Mouse (Mus musculus) E14TG2a.4 (cell line): ENCODE data around the gene Dcpp2.
"Not testable (repeated sequence)": the region's sequence is repeated elsewhere in the genome, so short reads cannot be mapped to it uniquely, and the experiment has no call there.

Source experiments
- H3K27me3 ChIP-seq: 2 replicates; pipeline ENCODE4 v1.6.1; 2014; ENCODE audit warnings: low read length, control low read depth; ENCODE audit not compliant: insufficient read depth
- H3K36me3 ChIP-seq: 2 replicates; pipeline ENCODE4 v1.6.1; 2014; ENCODE audit warnings: low read length, control low read depth; ENCODE audit not compliant: insufficient read depth
- H3K4me1 ChIP-seq: replicated peaks from 2 replicates; pipeline ENCODE4 v1.6.1; 2014; ENCODE audit warnings: low read depth, low read length, control low read depth
- H3K4me3 ChIP-seq: replicated peaks from 2 replicates; pipeline ENCODE4 v1.5.1; 2014; ENCODE audit warnings: mild to moderate bottlenecking, low read length
- H3K9me3 ChIP-seq: 2 replicates; pipeline ENCODE4 v1.6.1; 2014; ENCODE audit warnings: low read length, control low read depth
- CTCF ChIP-seq: conservative IDR thresholded peaks from 2 replicates; pipeline ENCODE4 v1.5.1; 2014; ENCODE audit warnings: low read length
- NANOG ChIP-seq: IDR thresholded peaks from 2 replicates; pipeline ENCODE4 v1.6.1; 2014; ENCODE audit warnings: borderline replicate concordance, low read length, mixed read lengths
- POU5F1 ChIP-seq: IDR thresholded peaks from 2 replicates; pipeline ENCODE4 v1.6.1; 2014; ENCODE audit warnings: low read length, borderline replicate concordance

Dcpp2 gene

GRCm38 (mm10) chr17:23880576-23880975, at the start of gene Dcpp2, which contains the start of gene Dcpp1:
TSS of gene Dcpp2 (plus strand) at chr17:23880880.
TSS of gene Dcpp1 (plus strand) at chr17:23880876.
- not testable (repeated sequence) for H3K27me3 ChIP-seq, H3K4me1 ChIP-seq, H3K4me3 ChIP-seq, H3K36me3 ChIP-seq
- H3K9me3 ChIP-seq: peaks cover 44% of the 10 kb centered on the region

- H3K9me3 ChIP-seq: no peaks in the 10 kb centered on the region; the same call in 1 of the 2 replicates
- H3K4me3 ChIP-seq: no peak overlapping the region
- TF ChIP-seq CTCF: no peak
- TF ChIP-seq POU5F1: no peak
- TF ChIP-seq NANOG: no peak
- H3K36me3 ChIP-seq: peaks cover 15% of the 10 kb centered on the region
- peaks cover 51% of the 10 kb centered on the region for H3K4me1 ChIP-seq
- peaks cover 13% of the 10 kb centered on the region for H3K27me3 ChIP-seq
These were observed 49.5 kb upstream of the Dcpp2 start for GRCm38 (mm10) chr17:23831201-23831600.

- no peaks in the 10 kb centered on the region; the same call in 1 of the 2 replicates for H3K36me3 ChIP-seq
- peaks cover 17% of the 10 kb centered on the region for H3K27me3 ChIP-seq
- no peak for TF ChIP-seq CTCF
- no peak for TF ChIP-seq POU5F1
- no peak for TF ChIP-seq NANOG
- H3K9me3 ChIP-seq: no peaks in the 10 kb centered on the region
- H3K4me1 ChIP-seq: peaks cover 32% of the 10 kb centered on the region
- H3K4me3 ChIP-seq: peak within 1 kb of the TSS; percentile 67
These were observed 44.6 kb upstream of the Dcpp2 start, which contains the start of gene Prss33 for GRCm38 (mm10) chr17:23836006-23836575. TSS of gene Prss33 (minus strand) at chr17:23836056.

GRCm38 (mm10) chr17:23841145-23841544, 39.5 kb upstream of the Dcpp2 start:
- Histone ChIP-seq H3K9me3 (no peaks in the 10 kb centered on the region), H3K36me3 (peaks cover 6% of the 10 kb centered on the region; the same call in 1 of the 2 replicates), H3K4me3 (no peak overlapping the region), H3K27me3 (0 out of 2 replicates have a peak, but pooled peaks cover 4% of the 10 kb centered on the region), H3K4me1 (peaks cover 14% of the 10 kb centered on the region)
- TF ChIP-seq CTCF: peak; percentile 96
- TF ChIP-seq POU5F1: no peak

GRCm38 (mm10) chr17:23843141-23843811, 37.4 kb upstream of the Dcpp2 start:
- peak overlapping the region; percentile 74 for H3K4me3 ChIP-seq
- TF ChIP-seq CTCF (peak; percentile 64), POU5F1 (no peak)
- peaks cover 7% of the 10 kb centered on the region for H3K4me1 ChIP-seq
- H3K9me3 ChIP-seq: no peaks in the 10 kb centered on the region
- no peaks in the 10 kb centered on the region; the same call in 1 of the 2 replicates for H3K27me3 ChIP-seq
- peaks cover 6% of the 10 kb centered on the region; the same call in 1 of the 2 replicates for H3K36me3 ChIP-seq

- H3K4me1 ChIP-seq: peaks cover 7% of the 10 kb centered on the region
- peak; percentile 75 for TF ChIP-seq CTCF
- TF ChIP-seq POU5F1: no peak
- no peak for TF ChIP-seq NANOG
- H3K27me3 ChIP-seq: no peaks in the 10 kb centered on the region; the same call in 1 of the 2 replicates
- no peaks in the 10 kb centered on the region for H3K9me3 ChIP-seq
- peaks cover 6% of the 10 kb centered on the region; the same call in 1 of the 2 replicates for H3K36me3 ChIP-seq
- H3K4me3 ChIP-seq: peak within 1 kb of the TSS; percentile 74
These were observed 36.8 kb upstream of the Dcpp2 start, which contains the start of the genes Prss32 and Prss41 for GRCm38 (mm10) chr17:23843812-23844273. TSS of gene Prss32 (plus strand) at chr17:23843855. TSS of gene Prss41 (minus strand) at chr17:23844172.

GRCm38 (mm10) chr17:23850028-23850427, 30.7 kb upstream of the Dcpp2 start:
- TF ChIP-seq NANOG (no peak), CTCF (peak; percentile 27)
- no peak overlapping the region for H3K4me3 ChIP-seq
- H3K36me3 ChIP-seq: no peaks in the 10 kb centered on the region
- H3K4me1 ChIP-seq: 0 out of 2 replicates have a peak, but pooled peaks cover 3% of the 10 kb centered on the region
- H3K27me3 ChIP-seq: no peaks in the 10 kb centered on the region; the same call in 1 of the 2 replicates
- no peaks in the 10 kb centered on the region for H3K9me3 ChIP-seq

- no peaks in the 10 kb centered on the region for H3K36me3 ChIP-seq
- 0 out of 2 replicates have a peak, but pooled peaks cover 3% of the 10 kb centered on the region for H3K4me1 ChIP-seq
- no peaks in the 10 kb centered on the region; the same call in 1 of the 2 replicates for H3K27me3 ChIP-seq
- no peak overlapping the region for H3K4me3 ChIP-seq
- H3K9me3 ChIP-seq: no peaks in the 10 kb centered on the region
- no peak for TF ChIP-seq POU5F1
- TF ChIP-seq NANOG: no peak
- peak; percentile 86 for TF ChIP-seq CTCF
These were observed 29.6 kb upstream of the Dcpp2 start for GRCm38 (mm10) chr17:23850853-23851749.
